In genomic region chrX:77810608-77811206, GRCm38 (mm10) we compare ENCODE assay signal across 8 mouse cellular contexts. TPM values are rescaled to one million over a fixed set of nuclear protein-coding genes. Genes with fewer than 3 reads are reported as not detected.
DNase-seq lines count a peak whose midpoint lies in the region; ATAC-seq and TF ChIP-seq lines count a peak whose summit lies in the region.

No protein-coding gene starts in this region.

- no peaks in the 10 kb centered on the region for H3K9me3 ChIP-seq in hindbrain, postnatal 0 days (ENCODE audit: low read length)

- peak overlapping the region; percentile 65 for H3K27ac ChIP-seq in hindbrain, postnatal 0 days

- no peaks in the 10 kb centered on the region for H3K27me3 ChIP-seq in hindbrain, postnatal 0 days (ENCODE audit: insufficient read depth, low read length)

- TF ChIP-seq CTCF in hindbrain, postnatal 0 days (IDR thresholded peaks at IDR 0.05; ENCODE audit: low read depth) = peak; percentile 81

- no peaks in the 10 kb centered on the region for H3K36me3 ChIP-seq in hindbrain, postnatal 0 days (ENCODE audit: insufficient read depth, low read length)

- 31% methylated on average over 17 of the region's 17 CpGs for WGBS in hindbrain, postnatal 0 days

- peak; percentile 94 for ATAC-seq in hindbrain, postnatal 0 days

- H3K9ac ChIP-seq in hindbrain, postnatal 0 days (replicated peaks; ENCODE audit: low read length) = peak overlapping the region; percentile 35; the same call in 1 of the 2 replicates

- peak overlapping the region; percentile 45 for H3K4me2 ChIP-seq in hindbrain, postnatal 0 days (ENCODE audit: low read depth, low read length)

- H3K4me3 ChIP-seq in hindbrain, postnatal 0 days (ENCODE audit: low read length) = peak overlapping the region; percentile 37

- no peaks in the 10 kb centered on the region for H3K4me1 ChIP-seq in hindbrain, postnatal 0 days (ENCODE audit: insufficient read depth, low read length)

- DNase-seq in ZHBTc4 (ENCODE audit: low read depth, low spot score) = peak; percentile 67
- peak; percentile 61 to 76 for DNase-seq in cerebellum, postnatal 25 days
- DNase-seq in gastrocnemius, adult 8-10 months (ENCODE audit: low spot score in 2 of 2) = peak; percentile 9 to 15
- peak; percentile 71 for DNase-seq in hindbrain, postnatal 0 days (ENCODE audit: low spot score)
- DNase-seq in left cerebral cortex, adult 18-20 months (ENCODE audit: low spot score in 2 of 2) = peak; percentile 20 to 66
- peak; percentile 71 for DNase-seq in lung, postnatal 25 days (ENCODE audit: low spot score)
- peak; percentile 71 for DNase-seq in retina, postnatal 1 day
- peak; percentile 19 to 61 for DNase-seq in urinary bladder, postnatal 4 days (ENCODE audit: low spot score in 2 of 2)

RNA-seq across cellular contexts. Expression of gene Prkx, which starts 14.6 kb away (rescaled TPM):
- 1 to 10 TPM; 7.7 to 8.3 (median 7.9) TPM for total RNA-seq in gastrocnemius, adult 8-10 months (2022)
- total RNA-seq in hindbrain, postnatal 0 days (2014; rRNA removed) = 18.3 TPM in 2 replicates
- 17.1 and 17.3 TPM in 2 replicates for polyA plus RNA-seq in hindbrain, postnatal 0 days (2015; fragmentation: Nextera tagmentation; extraction: Ambion mirVana)
- total RNA-seq in left cerebral cortex, adult 18-20 months (2021) = 10 to 100 TPM; 10.2 to 11.3 TPM

RNA-seq across cellular contexts. Expression of gene Pbsn, which starts 42.7 kb away (rescaled TPM):
- total RNA-seq in gastrocnemius, adult 8-10 months (2022) = not detected
- not detected in 2 replicates for total RNA-seq in hindbrain, postnatal 0 days (2014; rRNA removed)
- not detected in 2 replicates for polyA plus RNA-seq in hindbrain, postnatal 0 days (2015; fragmentation: Nextera tagmentation; extraction: Ambion mirVana)
- not detected for total RNA-seq in left cerebral cortex, adult 18-20 months (2021)

RNA-seq across cellular contexts. Expression of gene Gm14744, which starts 53.9 kb away (rescaled TPM):
- total RNA-seq in gastrocnemius, adult 8-10 months (2022) = not detected
- total RNA-seq in hindbrain, postnatal 0 days (2014; rRNA removed) = not detected in 2 replicates
- polyA plus RNA-seq in hindbrain, postnatal 0 days (2015; fragmentation: Nextera tagmentation; extraction: Ambion mirVana) = not detected in 2 replicates
- total RNA-seq in left cerebral cortex, adult 18-20 months (2021) = not detected

Comparison
In these comparisons a context has a peak if more than half of its experiments do, and no peak if none do; other contexts are left out.
1. Peak in every context shown above with its lines: DNase-seq, ATAC-seq, H3K4me3 ChIP-seq and H3K27ac ChIP-seq.
2. DNase-seq: peak in every context shown above with its lines; median percentile 71 in hindbrain, postnatal 0 days; 71 in lung, postnatal 25 days; 71 in retina, postnatal 1 day; 68 in cerebellum, postnatal 25 days; 67 in ZHBTc4; 43 in left cerebral cortex, adult 18-20 months; 40 in urinary bladder, postnatal 4 days; 12 in gastrocnemius, adult 8-10 months.